17 mouse cellular contexts compared by ENCODE assay signal in the genomic region with DNA sequence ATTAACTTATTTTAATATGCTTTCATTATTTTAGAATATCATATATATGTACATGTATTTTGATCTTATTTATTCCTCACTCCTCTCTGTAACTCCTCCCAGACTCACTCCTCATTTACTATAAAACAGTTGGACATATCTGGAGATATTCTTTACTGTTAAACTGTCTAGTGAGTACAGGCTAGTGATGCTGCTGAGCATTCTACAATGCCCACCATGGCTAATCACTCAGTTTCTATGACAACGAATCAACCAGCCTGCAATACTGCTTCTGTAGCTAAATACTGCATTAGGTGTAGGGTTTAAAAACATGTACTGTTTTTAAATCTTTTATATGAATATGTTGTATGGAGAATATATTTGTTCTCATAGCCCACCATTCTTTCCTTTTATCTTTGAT. TPM values are rescaled to one million over a fixed set of nuclear protein-coding genes. Genes with fewer than 3 reads are reported as not detected.
"Had no signal": no experiment of that assay in that cellular context is flagged by ENCODE, and none has a peak within 500 bp of the region (broad histone marks: within the 10 kb centered on the region; RNA-seq: fewer than 3 reads in every experiment).

No protein-coding gene starts in this region.

- H3K4me3 ChIP-seq: midbrain, embryonic 12.5 days; neural tube, embryonic 12.5 days; stomach, embryonic 15.5 days had no signal

- H3K4me1 ChIP-seq: midbrain, embryonic 12.5 days; neural tube, embryonic 12.5 days; stomach, embryonic 15.5 days had no signal

- H3K27me3 ChIP-seq: midbrain, embryonic 12.5 days; neural tube, embryonic 12.5 days; stomach, embryonic 15.5 days had no signal

- H3K27ac ChIP-seq: liver, embryonic 14.5 days; midbrain, embryonic 12.5 days; neural tube, embryonic 12.5 days; stomach, embryonic 15.5 days; stomach, postnatal 0 days had no signal

- H3K4me2 ChIP-seq: lung, embryonic 14.5 days; midbrain, embryonic 12.5 days; neural tube, embryonic 12.5 days; stomach, embryonic 15.5 days had no signal

- H3K9me3 ChIP-seq: midbrain, embryonic 12.5 days; neural tube, embryonic 12.5 days; stomach, embryonic 15.5 days had no signal

- DNase-seq: lung, adult 18-20 months; lung, embryonic 14.5 days; lung, postnatal 10 days; lung, postnatal 4 days; right cerebral cortex, postnatal 14 days; thymus, adult 2 months; thymus, postnatal 25 days; thymus, postnatal 4 days had no signal

- H3K36me3 ChIP-seq: midbrain, embryonic 12.5 days; neural tube, embryonic 12.5 days; stomach, embryonic 15.5 days had no signal

- H3K9ac ChIP-seq: liver, embryonic 14.5 days; lung, embryonic 14.5 days; midbrain, embryonic 12.5 days; neural tube, embryonic 12.5 days; stomach, embryonic 15.5 days had no signal

RNA-seq across cellular contexts. Expression of a gene that starts 27.9 kb away (rescaled TPM):
- total RNA-seq: megakaryocyte, adult 5-6 weeks; megakaryocyte-erythroid progenitor cell, adult 5-6 weeks; monocyte, adult 5-6 weeks; neutrophil, adult 5-6 weeks had no signal

RNA-seq across cellular contexts. Expression of a gene that starts 29.2 kb away (rescaled TPM):
- total RNA-seq: megakaryocyte, adult 5-6 weeks; megakaryocyte-erythroid progenitor cell, adult 5-6 weeks; monocyte, adult 5-6 weeks; neutrophil, adult 5-6 weeks had no signal
